Mouse (Mus musculus) thymus, adult 2 months (tissue): ENCODE results near the gene Pigl. TPM values are rescaled to one million over a fixed set of nuclear protein-coding genes. Genes with fewer than 3 reads are reported as not detected.

Source experiments
- DNase-seq: peaks from one replicate; pipeline ENCODE4 v3.0.0; 2021
- H3K27ac ChIP-seq: fragments of 200-500 bp; 2 replicates; pipeline ENCODE4 v1.5.1; 2012; ENCODE audit warnings: low read length, control low read depth; ENCODE audit not compliant: control insufficient read depth, insufficient read depth
- H3K27me3 ChIP-seq: fragments of 200-500 bp; 2 replicates; pipeline ENCODE4 v1.6.1; 2012; ENCODE audit warnings: mild to moderate bottlenecking, low read length, moderate library complexity, mixed read lengths; ENCODE audit not compliant: control insufficient read depth, insufficient read depth
- H3K36me3 ChIP-seq: fragments of 200-500 bp; 2 replicates; pipeline ENCODE4 v1.6.1; 2012; ENCODE audit warnings: mild to moderate bottlenecking, low read length, moderate library complexity; ENCODE audit not compliant: control insufficient read depth, insufficient read depth
- H3K4me1 ChIP-seq: fragments of 200-500 bp; replicated peaks from 2 replicates; pipeline ENCODE4 v1.6.1; 2012; ENCODE audit warnings: low read length; ENCODE audit not compliant: control insufficient read depth, insufficient read depth
- H3K4me3 ChIP-seq: fragments of 200-500 bp; 2 replicates; pipeline ENCODE4 v1.5.1; 2012; ENCODE audit warnings: mild to moderate bottlenecking, low read length, control low read depth, moderate library complexity; ENCODE audit not compliant: control insufficient read depth, insufficient read depth
- CTCF ChIP-seq: fragments of 200-500 bp; IDR thresholded peaks from 2 replicates; pipeline ENCODE4 v1.5.1; 2012; ENCODE audit warnings: mild to moderate bottlenecking, control low read depth, low read length, moderate library complexity, borderline replicate concordance; ENCODE audit not compliant: control insufficient read depth, poor library complexity, insufficient read depth; ENCODE audit errors: extremely low read depth
- POLR2A ChIP-seq: fragments of 200-500 bp; IDR thresholded peaks from 2 replicates; pipeline ENCODE4 v1.6.1; 2012; ENCODE audit warnings: mild to moderate bottlenecking, low read length, control low read depth, moderate library complexity; ENCODE audit not compliant: control insufficient read depth, poor library complexity, insufficient read depth; ENCODE audit errors: extremely low read depth
- WGBS: fragments of 180-500 bp; shearing (Covaris S2); methylation state at CpG from one replicate; pipeline ENCODE4 v1.1.7; 2018; 5-methylcytosine and 5-hydroxymethylcytosine counted together
- polyA plus RNA-seq: library from polyadenylated mRNA; depleted of rRNA; stranded (reverse); fragments of >200 nt; gene quantifications from 2 replicates; pipeline ENCODE4 v1.2.3, GENCODE M21; 2012

The Pigl gene
- polyA plus RNA-seq, 1 experiment, result 8.4 TPM

DNA sequence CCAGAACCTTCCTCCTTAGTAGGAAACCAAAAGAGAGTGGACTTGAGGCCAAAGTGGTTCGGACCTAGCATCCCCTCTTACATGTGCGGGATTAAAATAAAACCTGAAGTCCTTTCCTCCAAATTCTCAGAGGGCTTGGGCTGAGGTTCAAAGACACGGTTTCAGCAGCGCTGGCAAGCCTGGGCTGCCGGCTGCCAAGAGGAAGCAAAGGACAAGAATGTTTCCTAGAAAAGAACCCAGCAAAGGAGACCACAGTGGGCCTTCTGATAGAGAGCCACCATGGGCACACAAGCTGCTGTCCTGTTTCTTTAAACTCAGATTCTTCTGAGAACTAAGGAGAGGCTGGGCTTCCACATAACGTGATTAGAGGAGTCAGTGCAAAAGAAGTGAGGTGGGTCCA is 20.7 kb downstream of the Pigl start:
- no peak for DNase-seq
- 24% methylated on average over 6 of the region's 6 CpGs for WGBS
- TF ChIP-seq POLR2A (no peak), CTCF (no peak)
- no peak overlapping the region for H3K27ac ChIP-seq
- H3K4me1 ChIP-seq, result 0 out of 2 replicates have a peak, but pooled peaks cover 2% of the 10 kb centered on the region
- no peaks in the 10 kb centered on the region for H3K36me3 ChIP-seq
- H3K4me3 ChIP-seq, result no peak overlapping the region
- H3K27me3 ChIP-seq, result no peaks in the 10 kb centered on the region

DNA sequence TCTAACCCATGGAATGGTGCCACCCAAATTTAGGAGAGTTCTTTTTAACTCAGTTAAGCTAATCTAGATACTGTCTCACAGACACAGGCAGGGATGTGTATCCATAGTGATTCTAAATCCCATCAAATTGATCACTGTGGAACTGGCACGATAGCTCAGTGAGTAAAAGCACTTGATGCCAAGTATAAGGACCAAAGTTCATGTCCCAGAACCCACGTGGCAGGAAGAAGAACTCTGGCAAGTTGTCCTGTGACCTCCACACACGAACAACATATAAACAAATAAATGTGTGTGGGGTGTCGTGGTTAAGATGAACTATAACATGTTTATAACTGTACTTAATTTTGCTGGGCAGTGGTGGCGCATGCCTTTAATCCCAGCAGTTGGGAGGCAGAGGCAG is 21.3 kb downstream of the Pigl start:
- H3K27ac ChIP-seq, result no peak overlapping the region
- TF ChIP-seq POLR2A (no peak), CTCF (no peak)
- 93% methylated on average over 5 of the region's 5 CpGs for WGBS
- no peaks in the 10 kb centered on the region for H3K36me3 ChIP-seq
- DNase-seq, result no peak
- 0 out of 2 replicates have a peak, but pooled peaks cover 2% of the 10 kb centered on the region for H3K4me1 ChIP-seq
- no peak overlapping the region for H3K4me3 ChIP-seq
- no peaks in the 10 kb centered on the region for H3K27me3 ChIP-seq

DNA sequence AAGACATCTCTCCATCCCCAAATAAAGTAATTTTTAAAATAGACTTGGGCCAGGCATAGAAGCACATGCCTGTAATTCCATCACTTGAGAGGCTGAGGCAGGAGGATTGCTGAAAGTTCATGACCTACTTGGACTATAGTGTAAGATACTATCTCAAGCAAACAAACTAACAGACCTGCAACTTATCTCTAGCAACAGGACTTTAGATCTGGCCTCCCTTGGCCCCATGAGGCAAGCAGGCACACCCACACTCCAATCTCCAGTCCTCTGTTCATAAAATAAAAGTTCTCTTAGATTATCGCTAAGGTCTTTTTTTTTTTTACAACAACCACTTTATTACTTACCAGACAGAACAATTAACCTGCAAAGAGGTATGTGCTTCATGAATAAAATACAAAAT is 28.7 kb downstream of the Pigl start:
- Histone ChIP-seq H3K27ac (no peak overlapping the region), H3K36me3 (no peaks in the 10 kb centered on the region), H3K4me1 (peaks cover 8% of the 10 kb centered on the region), H3K27me3 (no peaks in the 10 kb centered on the region), H3K4me3 (no peak overlapping the region)
- no peak for DNase-seq
- WGBS, result 100% methylated on average over 1 of the region's 1 CpGs
- TF ChIP-seq POLR2A (no peak), CTCF (no peak)

DNA sequence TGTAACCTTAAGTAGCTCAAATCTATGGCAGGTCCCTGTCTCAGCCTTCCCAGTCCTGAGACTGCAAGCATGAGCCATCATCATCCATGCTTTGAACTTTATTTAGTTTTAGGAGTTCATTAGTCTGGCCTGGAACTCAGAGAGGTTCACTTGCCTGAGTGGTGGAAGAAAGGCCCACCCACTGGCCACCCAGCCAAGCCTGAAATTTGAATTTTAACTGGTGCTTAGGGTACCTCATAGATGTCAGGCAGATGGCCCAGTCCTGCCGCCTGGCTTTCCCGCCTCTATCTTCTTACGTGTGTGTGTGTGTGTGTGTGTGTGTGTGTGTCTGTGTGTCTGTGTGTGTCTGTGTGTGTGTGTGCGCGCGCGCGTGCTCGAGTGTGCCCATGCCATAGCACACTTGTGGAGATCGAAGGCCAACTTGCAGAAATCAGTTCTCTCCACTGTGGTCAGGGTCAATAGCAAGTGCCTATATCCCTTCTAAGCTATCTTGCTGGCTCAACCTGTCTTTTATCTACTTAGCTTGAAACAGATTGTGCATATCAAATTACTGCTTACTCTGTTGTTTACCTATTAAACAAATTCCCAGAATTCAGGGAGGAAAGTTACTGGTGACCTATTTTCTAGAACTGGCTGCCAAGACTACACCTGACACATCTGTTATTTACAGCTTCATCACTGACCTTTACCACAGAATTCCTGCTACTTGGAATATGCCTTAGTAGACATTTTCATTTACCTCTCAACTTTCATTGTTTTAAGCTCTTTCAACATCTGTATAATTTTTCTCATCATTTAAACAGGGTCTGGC is 29.5 kb downstream of the Pigl start:
- Histone ChIP-seq H3K27ac (no peak overlapping the region), H3K4me1 (peaks cover 8% of the 10 kb centered on the region), H3K27me3 (no peaks in the 10 kb centered on the region), H3K4me3 (no peak overlapping the region), H3K36me3 (no peaks in the 10 kb centered on the region)
- no peak for DNase-seq
- 97% methylated on average over 10 of the region's 10 CpGs for WGBS
- no peak for TF ChIP-seq CTCF
- TF ChIP-seq POLR2A, result no peak

GRCm38 (mm10) chr11:62493701-62494100 is 35.4 kb downstream of the Pigl start:
- WGBS, result 98% methylated on average over 6 of the region's 6 CpGs
- Histone ChIP-seq H3K27me3 (no peaks in the 10 kb centered on the region), H3K4me1 (peaks cover 27% of the 10 kb centered on the region), H3K27ac (no peak overlapping the region), H3K4me3 (no peak overlapping the region), H3K36me3 (no peaks in the 10 kb centered on the region)
- DNase-seq, result no peak
- TF ChIP-seq POLR2A (no peak), CTCF (no peak)

DNA sequence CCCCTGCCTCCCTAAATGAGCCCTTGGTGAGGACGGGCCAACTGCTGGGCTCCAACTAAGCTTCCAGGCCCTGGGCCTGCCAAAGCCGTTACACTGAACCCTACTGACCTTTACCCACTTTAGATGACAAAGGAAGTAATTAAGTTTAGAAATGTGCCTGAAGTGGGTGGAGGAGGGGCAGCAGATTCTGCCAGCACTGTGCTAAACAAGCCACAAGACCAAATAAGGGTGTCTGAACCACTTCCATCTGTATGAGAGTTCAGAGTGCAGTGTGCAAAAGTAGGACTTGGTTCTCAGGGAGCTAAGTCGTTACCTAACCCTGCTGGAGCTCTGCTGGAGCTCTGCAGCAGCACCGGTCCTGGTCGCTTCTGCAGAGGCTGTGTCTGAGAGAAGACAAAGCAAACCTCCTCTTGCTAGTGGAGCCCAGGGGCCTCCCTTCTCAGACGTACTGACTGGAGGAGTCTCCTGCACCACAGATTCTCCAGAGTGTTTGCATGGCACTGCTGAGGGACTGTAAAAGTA is 36.6 kb downstream of the Pigl start:
- DNase-seq, result peak; percentile 71
- no peak for TF ChIP-seq CTCF
- TF ChIP-seq POLR2A, result 0 out of 2 replicates have a peak, but pooled peaks have one; percentile 24
- H3K4me3 ChIP-seq, result no peak overlapping the region
- H3K4me1 ChIP-seq, result peaks cover 24% of the 10 kb centered on the region
- peak overlapping the region; percentile 94 for H3K27ac ChIP-seq
- H3K27me3 ChIP-seq, result no peaks in the 10 kb centered on the region
- H3K36me3 ChIP-seq, result no peaks in the 10 kb centered on the region
- 2% methylated on average over 6 of the region's 6 CpGs for WGBS

- DNase-seq, result peak; percentile 19
- H3K36me3 ChIP-seq, result no peaks in the 10 kb centered on the region
- peak overlapping the region; percentile 94 for H3K27ac ChIP-seq
- H3K4me3 ChIP-seq, result no peak overlapping the region
- no peaks in the 10 kb centered on the region for H3K27me3 ChIP-seq
- no peak for TF ChIP-seq POLR2A
- TF ChIP-seq CTCF, result no peak
- WGBS, result 74% methylated on average over 9 of the region's 10 CpGs
- peaks cover 23% of the 10 kb centered on the region for H3K4me1 ChIP-seq
Measured at GRCm38 (mm10) chr11:62495276-62495801, 37.1 kb downstream of the Pigl start.
